Mouse (Mus musculus) bone marrow, adult 2 months (tissue): ENCODE results near the gene Adgre1. TPM values are rescaled to one million over a fixed set of nuclear protein-coding genes. Genes with fewer than 3 reads are reported as not detected.

ENCODE experiments used
- H3K27ac ChIP-seq: fragments of 200-500 bp; 2 replicates; pipeline ENCODE4 v1.5.1; 2012; ENCODE audit warnings: low read depth, mild to moderate bottlenecking, control low read depth, inconsistent platforms, low read length; ENCODE audit not compliant: control insufficient read depth, poor library complexity, insufficient read depth
- H3K4me1 ChIP-seq: fragments of 200-500 bp; 2 replicates; pipeline ENCODE4 v1.6.1; 2011; ENCODE audit warnings: low read length; ENCODE audit not compliant: control insufficient read depth, insufficient read depth
- H3K4me3 ChIP-seq: fragments of 200-500 bp; replicated peaks from 2 replicates; pipeline ENCODE3; 2011; ENCODE audit warnings: mild to moderate bottlenecking, low read depth, low read length, control low read depth; ENCODE audit not compliant: control insufficient read depth
- CTCF ChIP-seq: fragments of 200-500 bp; IDR thresholded peaks from 2 replicates; pipeline ENCODE4 v1.5.1; 2011; ENCODE audit warnings: low read length, control low read depth; ENCODE audit not compliant: control insufficient read depth, insufficient read depth
- POLR2A ChIP-seq: fragments of 200-500 bp; IDR thresholded peaks from 2 replicates; pipeline ENCODE4 v1.6.1; 2011; ENCODE audit warnings: low read depth, mild to moderate bottlenecking, control low read depth, low read length, borderline replicate concordance; ENCODE audit not compliant: control insufficient read depth
- WGBS: fragments of 180-500 bp; shearing (Covaris S2); methylation state at CpG from one replicate; pipeline ENCODE4 v1.1.7; 2018; 5-methylcytosine and 5-hydroxymethylcytosine counted together
- polyA plus RNA-seq: library from polyadenylated mRNA; stranded (reverse); fragments of >200 nt; gene quantifications from 2 replicates; pipeline ENCODE4 v1.2.4, GENCODE M21; 2011; ENCODE audit warnings: low replicate concordance; ENCODE audit not compliant: missing spikeins, insufficient read depth, insufficient read length

Gene Adgre1
- polyA plus RNA-seq, 1 experiment: 5.6 TPM

DNA sequence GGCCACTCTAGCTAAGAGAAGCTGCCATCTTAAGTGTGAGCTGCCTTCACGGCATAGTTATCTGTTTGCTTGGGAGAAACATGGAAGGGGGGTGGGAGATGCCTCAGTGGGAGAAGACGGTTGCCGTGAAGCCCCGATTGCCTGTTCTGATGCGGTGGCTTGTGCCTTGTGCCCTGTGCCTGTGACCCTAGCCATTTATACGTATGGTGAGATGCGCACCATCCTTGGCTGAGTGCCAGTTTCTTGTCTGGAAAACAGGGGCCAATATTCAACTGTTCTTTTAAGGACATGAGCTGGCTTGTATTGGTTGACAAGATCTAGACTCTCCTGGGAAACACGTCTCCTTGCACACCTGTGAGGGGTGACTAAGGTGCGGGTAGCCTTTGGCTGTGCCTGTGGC lies 7.4 kb upstream of the Adgre1 start:
- TF ChIP-seq POLR2A (no peak), CTCF (no peak)
- WGBS: 92% methylated on average over 9 of the region's 9 CpGs
- H3K27ac ChIP-seq: no peak overlapping the region
- H3K4me1 ChIP-seq: peaks cover 5% of the 10 kb centered on the region
- no peak overlapping the region for H3K4me3 ChIP-seq

DNA sequence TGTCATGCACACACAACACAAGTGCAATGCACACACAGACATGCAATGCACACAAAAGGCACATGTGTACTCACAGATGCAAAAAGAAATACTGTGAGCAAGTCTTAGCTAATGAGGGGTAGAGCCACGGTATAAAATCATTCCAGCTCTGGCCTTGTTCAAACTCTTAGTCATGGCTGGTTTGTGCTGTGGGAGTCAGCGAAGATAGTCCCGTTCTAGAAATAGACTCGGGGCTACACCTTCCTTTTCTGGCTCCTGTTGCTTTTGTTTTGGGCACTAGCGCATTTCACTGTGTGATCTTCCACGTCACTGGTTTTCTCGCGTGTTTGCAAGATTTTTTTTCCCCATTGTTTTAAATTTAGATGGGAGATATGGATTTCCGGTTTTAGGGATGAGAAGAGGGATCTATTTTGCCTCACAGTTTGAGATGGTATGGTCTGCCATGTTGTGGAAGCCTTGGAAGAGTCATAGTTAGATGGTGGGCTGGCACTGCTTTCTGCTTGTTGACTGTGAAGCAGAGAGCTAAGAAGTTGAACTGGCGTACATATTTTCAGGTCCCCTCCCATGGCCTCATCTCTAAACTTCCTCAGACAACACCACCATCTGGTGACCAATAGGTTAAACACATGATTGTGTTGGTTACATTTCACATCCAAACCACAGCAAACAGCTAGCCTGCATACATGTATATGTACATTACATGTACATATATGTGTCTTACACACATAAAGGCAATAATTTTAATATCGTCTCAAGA lies 1.2 kb downstream of the Adgre1 start:
- 64% methylated on average over 11 of the region's 11 CpGs for WGBS
- peak overlapping the region; percentile 8 for H3K4me3 ChIP-seq
- H3K4me1 ChIP-seq: peaks cover 2% of the 10 kb centered on the region
- no peak overlapping the region; the same call in 1 of the 2 replicates for H3K27ac ChIP-seq
- no peak for TF ChIP-seq CTCF
- no peak for TF ChIP-seq POLR2A

Other genes with a start within 250 kb of the Adgre1 start
- gene Cd70, start 208.9 kb upstream of the Adgre1 start, polyA plus RNA-seq: not detected in 2 replicates
- 7.0 and 12.8 TPM in 2 replicates for gene Tnfsf14, start 164.5 kb upstream of the Adgre1 start, polyA plus RNA-seq
- gene C3, start 130.6 kb upstream of the Adgre1 start, polyA plus RNA-seq: 68.1 and 221 TPM in 2 replicates
- gene Gpr108, start 110.2 kb upstream of the Adgre1 start, polyA plus RNA-seq: 15.7 and 37.5 TPM in 2 replicates
- 7.0 and 15.4 TPM in 2 replicates for gene Trip10, start 109.2 kb upstream of the Adgre1 start, polyA plus RNA-seq
- 67.9 and 112 TPM in 2 replicates for gene Vav1, start 79.6 kb upstream of the Adgre1 start, polyA plus RNA-seq
- gene Vmn2r120, start 186.8 kb downstream of the Adgre1 start, polyA plus RNA-seq: 0.09 TPM in 1 of 2 replicates, not detected in the other